24 mouse cellular contexts compared by ENCODE assay signal in the genomic region with DNA sequence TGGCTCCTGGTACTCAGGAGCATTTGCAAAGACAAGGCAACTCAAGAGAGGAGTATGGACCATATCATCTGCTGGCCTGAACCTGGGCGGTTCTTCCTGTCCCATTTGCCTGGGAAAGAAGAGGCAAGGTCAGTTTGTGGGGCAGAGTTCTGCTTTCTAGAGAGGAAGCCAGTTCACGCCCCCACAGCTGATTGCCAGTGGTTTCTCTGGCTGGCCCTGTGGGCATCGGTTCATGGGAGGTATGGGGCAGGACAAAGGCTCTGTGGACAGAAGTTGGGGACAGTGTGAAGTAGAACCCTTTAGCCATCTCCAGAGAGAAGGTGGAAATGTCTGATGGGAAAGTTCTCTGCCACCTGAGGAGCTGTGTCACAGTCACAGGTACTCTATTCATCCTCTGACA. TPM values are rescaled to one million over a fixed set of nuclear protein-coding genes. Genes with fewer than 3 reads are reported as not detected.
"Had no signal": no experiment of that assay in that cellular context is flagged by ENCODE, and none has a peak within 500 bp of the region (broad histone marks: within the 10 kb centered on the region; RNA-seq: fewer than 3 reads in every experiment).

No protein-coding gene starts in this region.

- H3K4me3 ChIP-seq: midbrain, embryonic 10.5 days; midbrain, embryonic 12.5 days; myocyte; neural tube, embryonic 13.5 days; neural tube, embryonic 15.5 days; stomach, embryonic 15.5 days had no signal

- ATAC-seq: midbrain, embryonic 16.5 days had no signal

- DNase-seq: lung, adult 18-20 months; lung, embryonic 14.5 days; lung, postnatal 14 days; lung, postnatal 4 days; midbrain, embryonic 14.5 days; retina, postnatal 1 day; right cerebral cortex, adult 18-20 months; right cerebral cortex, postnatal 25 days; thymus, adult 2 months; thymus, postnatal 25 days; thymus, postnatal 4 days had no signal

- H3K4me1 ChIP-seq: midbrain, embryonic 12.5 days had no signal

- H3K27me3 ChIP-seq: neural tube, embryonic 13.5 days; neural tube, embryonic 15.5 days; stomach, embryonic 15.5 days had no signal

- H3K4me2 ChIP-seq: lung, embryonic 14.5 days; midbrain, embryonic 12.5 days; neural tube, embryonic 13.5 days; neural tube, embryonic 15.5 days; stomach, embryonic 15.5 days had no signal

- H3K27ac ChIP-seq: midbrain, embryonic 10.5 days; midbrain, embryonic 12.5 days; neural tube, embryonic 13.5 days; neural tube, embryonic 15.5 days; stomach, embryonic 15.5 days; stomach, postnatal 0 days had no signal

- H3K9ac ChIP-seq: lung, embryonic 14.5 days; midbrain, embryonic 12.5 days; neural tube, embryonic 13.5 days; neural tube, embryonic 15.5 days; stomach, embryonic 15.5 days had no signal

- H3K36me3 ChIP-seq: midbrain, embryonic 10.5 days; midbrain, embryonic 12.5 days; neural tube, embryonic 13.5 days; neural tube, embryonic 15.5 days; stomach, embryonic 15.5 days had no signal

- H3K9me3 ChIP-seq: midbrain, embryonic 10.5 days; midbrain, embryonic 12.5 days; neural tube, embryonic 13.5 days; stomach, embryonic 15.5 days had no signal

RNA-seq across cellular contexts. Expression of a gene that starts 22.5 kb away (rescaled TPM):
- total RNA-seq: megakaryocyte, adult 5-6 weeks; megakaryocyte-erythroid progenitor cell, adult 5-6 weeks had no signal
- polyA plus RNA-seq: lung, embryonic 14.5 days; lung, embryonic 16.5 days; midbrain, embryonic 10.5 days; midbrain, embryonic 12.5 days; midbrain, embryonic 14.5 days; midbrain, embryonic 16.5 days; myocyte; neural tube, embryonic 11.5 days; neural tube, embryonic 13.5 days; neural tube, embryonic 15.5 days; spleen, adult 2 months; stomach, embryonic 15.5 days; thymus, adult 2 months had no signal

RNA-seq across cellular contexts. Expression of a gene that starts 57.3 kb away (rescaled TPM):
- total RNA-seq: megakaryocyte, adult 5-6 weeks; megakaryocyte-erythroid progenitor cell, adult 5-6 weeks had no signal
- polyA plus RNA-seq: lung, embryonic 14.5 days; midbrain, embryonic 10.5 days; midbrain, embryonic 12.5 days; myocyte; neural tube, embryonic 11.5 days; neural tube, embryonic 13.5 days; spleen, adult 2 months; stomach, postnatal 0 days had no signal
